Mouse (Mus musculus): ENCODE results near the gene Hist1h2ba.
A peak's percentile ranks its signal among the peaks of the same experiment; 100 is the strongest.

The Hist1h2ba gene

DNA sequence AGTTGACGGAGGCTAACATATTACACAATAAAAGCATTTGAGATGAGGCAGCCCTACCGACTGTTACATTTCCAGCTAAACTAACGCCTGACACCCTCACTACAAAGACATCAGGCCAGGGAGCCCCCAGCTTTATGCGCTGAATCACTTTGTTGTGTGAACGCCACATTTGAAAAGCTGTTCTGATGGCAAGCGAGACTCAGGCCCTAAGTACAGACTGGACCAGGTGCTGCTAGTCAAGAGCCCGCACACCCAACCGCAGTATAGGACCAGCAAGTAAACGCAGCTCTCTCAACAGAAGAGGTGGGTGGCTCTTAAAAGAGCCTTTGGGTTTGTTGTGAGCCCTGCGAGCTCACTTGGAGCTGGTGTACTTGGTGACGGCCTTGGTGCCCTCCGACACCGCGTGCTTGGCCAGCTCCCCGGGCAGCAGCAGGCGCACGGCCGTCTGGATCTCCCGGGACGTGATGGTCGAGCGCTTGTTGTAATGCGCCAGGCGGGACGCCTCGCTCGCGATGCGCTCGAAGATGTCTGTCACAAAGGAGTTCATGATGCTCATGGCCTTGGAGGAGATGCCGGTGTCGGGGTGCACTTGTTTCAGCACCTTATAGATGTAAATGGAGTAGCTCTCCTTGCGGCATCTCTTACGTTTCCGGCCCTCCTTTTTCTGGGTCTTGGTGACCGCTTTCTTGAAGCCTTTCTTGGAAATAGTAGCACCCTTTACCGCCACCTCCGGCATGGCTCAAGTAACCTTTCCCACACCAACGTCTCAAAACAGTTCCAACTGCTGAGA is at the start of gene Hist1h2ba:
TSS of gene Hist1h2ba (minus strand) at position 736 of the 790 bp plus-strand sequence.
- DNase-seq (ENCODE audit: low spot score in 2 of 2), result no peak

- DNase-seq (ENCODE audit: low spot score in 2 of 2), result no peak
Measured at GRCm38 (mm10) chr13:23972271-23972670, 38.3 kb upstream of the Hist1h2ba start.

DNA sequence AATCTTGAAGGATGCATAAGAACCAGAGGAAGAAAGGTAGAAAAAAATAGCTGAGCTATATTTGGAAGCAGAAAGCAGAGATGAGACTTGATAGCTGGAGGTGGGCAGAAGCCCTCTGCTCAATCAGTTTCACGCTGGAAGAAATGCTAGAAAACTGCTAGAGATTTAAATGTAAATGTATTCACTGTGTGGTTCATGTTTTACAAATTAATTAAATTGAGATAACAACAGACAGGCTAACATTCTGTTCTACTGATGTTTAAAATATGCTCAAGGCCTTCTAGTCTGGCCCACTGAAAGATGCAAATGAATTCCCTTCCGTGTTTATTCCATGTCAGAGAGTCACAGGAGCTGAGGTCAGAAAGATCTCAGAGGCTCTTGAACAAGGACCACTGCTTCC is 37.9 kb upstream of the Hist1h2ba start:
- DNase-seq (ENCODE audit: low spot score in 2 of 2), result no peak

GRCm38 (mm10) chr13:23964909-23965308 is 31.0 kb upstream of the Hist1h2ba start:
- DNase-seq (ENCODE audit: low spot score in 2 of 2), result no peak

GRCm38 (mm10) chr13:23959776-23960175 is 25.8 kb upstream of the Hist1h2ba start:
- no peak for DNase-seq (ENCODE audit: low spot score in 2 of 2)

DNA sequence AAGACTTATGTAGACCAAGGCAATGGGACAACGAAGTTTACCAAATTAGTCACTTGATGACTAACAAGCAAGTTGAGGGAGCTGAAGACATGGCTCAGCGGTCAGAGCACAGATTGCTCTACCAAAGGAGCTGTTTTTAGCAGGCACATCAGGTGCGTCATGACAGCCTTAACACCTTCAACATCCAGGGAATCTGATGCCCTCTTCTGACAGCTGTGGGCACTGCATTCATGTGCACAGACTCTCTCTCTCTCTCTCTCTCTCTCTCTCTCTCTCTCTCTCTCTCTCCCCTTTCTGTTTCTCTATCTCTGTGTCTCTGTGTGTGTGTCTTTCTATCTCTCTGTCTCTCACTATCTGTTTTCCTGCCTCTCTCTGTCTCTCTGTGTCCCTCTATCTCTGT is 17.0 kb upstream of the Hist1h2ba start:
- peak; percentile 16 to 18 for DNase-seq (ENCODE audit: low spot score in 2 of 2)

DNA sequence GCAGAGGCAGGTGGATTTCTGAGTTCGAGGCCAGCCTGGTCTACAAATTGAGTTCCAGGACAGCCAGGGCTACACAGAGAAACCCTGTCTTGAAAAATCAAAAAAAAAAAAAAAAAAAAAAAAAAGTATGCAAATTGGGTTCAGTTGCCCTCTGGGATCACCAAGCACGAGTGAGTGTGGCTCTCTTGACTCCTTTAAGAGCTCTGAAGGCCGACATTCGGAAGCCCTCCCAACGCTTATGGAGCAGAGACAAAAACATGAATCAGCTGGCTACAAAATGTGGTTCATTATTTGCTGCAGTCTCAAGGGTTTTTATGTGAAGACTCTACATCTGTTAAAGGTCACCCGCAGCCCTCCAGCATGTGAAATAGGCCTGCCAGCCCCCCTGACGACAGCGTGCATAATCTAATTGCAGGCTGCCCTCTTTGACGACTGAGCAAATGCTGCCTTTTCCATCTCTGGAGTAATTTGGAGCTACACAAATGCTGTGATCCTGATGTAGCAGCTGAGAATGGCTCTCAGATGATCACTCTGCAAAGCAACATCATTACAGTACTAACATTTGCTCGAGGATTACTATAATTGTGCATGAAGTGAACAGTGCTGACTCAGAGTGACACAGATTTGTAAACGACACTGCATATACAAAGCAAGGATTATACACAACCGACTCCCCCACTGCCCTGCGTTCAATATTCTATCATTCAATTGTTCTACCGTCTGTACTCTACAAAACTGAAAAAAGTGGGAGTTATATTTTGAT is 15.7 kb upstream of the Hist1h2ba start:
- DNase-seq (ENCODE audit: low spot score in 2 of 2), result no peak

DNA sequence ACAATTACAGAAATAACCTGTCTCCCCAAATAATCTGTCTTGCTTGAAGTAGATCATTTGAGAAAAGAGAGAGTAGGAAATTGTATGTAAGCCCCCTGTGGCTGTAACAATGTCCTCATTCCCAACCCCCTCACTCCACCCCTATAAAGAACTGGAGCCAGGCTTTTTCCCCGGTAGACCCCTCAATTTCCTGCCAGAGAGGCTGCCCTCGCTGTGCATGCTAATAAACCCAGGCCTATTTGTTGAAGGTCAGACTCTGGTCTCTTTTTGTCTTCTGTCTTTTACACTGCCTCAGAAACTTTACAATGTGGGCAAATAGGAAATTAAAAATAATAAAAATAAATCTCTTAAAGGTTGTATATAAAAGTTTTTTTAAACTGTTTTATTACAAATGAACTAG is 12.3 kb upstream of the Hist1h2ba start:
- DNase-seq (ENCODE audit: low spot score in 2 of 2), result no peak

GRCm38 (mm10) chr13:23942861-23943260 is 8.9 kb upstream of the Hist1h2ba start:
- DNase-seq (ENCODE audit: low spot score in 2 of 2), result no peak

DNA sequence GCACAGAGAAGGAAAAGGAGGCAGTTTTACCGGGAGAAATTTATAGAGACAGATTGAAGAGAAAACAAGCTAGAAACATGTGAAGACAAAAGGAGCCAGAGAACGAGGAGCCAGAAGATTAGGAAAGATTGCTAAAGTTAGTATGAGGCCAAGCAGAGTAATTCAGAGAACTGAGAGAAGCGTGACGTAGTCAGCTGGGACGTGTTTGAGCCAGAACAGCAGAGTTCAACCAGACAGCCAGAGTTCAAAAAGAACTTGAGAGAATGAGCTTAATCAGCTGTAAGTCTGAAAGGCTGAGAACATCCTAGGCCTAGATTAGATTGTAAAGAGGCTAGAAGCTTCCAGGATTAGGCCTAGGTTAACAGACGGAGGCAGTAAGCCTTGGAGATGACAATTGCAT is 6.3 kb upstream of the Hist1h2ba start:
- no peak for DNase-seq (ENCODE audit: low spot score in 2 of 2)

GRCm38 (mm10) chr13:23938699-23939098 is 4.7 kb upstream of the Hist1h2ba start:
- no peak for DNase-seq (ENCODE audit: low spot score in 2 of 2)

- DNase-seq (ENCODE audit: low spot score in 2 of 2), result no peak
Measured at GRCm38 (mm10) chr13:23934211-23934520, 210 bp upstream of the Hist1h2ba start, which contains the start of gene Hist1h2aa. Hist1h2aa (plus strand) TSS chr13:23934462.

- no peak for DNase-seq (ENCODE audit: low spot score in 2 of 2)
Measured at GRCm38 (mm10) chr13:23930904-23931303, 3.1 kb downstream of the Hist1h2ba start.

DNA sequence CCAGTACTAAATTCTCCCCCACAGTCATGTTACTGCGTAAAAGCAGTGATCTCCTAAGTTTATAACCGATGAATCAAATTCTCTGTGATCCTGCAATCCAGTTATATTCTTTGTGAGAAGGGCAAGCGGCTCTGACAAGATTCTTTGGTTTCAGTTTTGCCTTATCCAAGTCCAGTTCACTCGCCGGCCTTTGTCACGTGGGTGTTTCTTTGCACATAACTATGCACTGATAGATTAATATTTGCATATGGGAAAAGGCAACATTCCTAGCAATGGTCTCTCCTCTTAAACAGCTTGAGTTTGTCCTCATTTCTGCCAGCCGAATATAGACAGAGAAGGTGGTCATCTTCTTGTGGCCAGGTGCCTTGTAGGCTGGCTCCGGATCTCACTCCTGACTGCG is 3.5 kb downstream of the Hist1h2ba start:
- no peak for DNase-seq (ENCODE audit: low spot score in 2 of 2)

GRCm38 (mm10) chr13:23928637-23929036 is 5.3 kb downstream of the Hist1h2ba start:
- DNase-seq (ENCODE audit: low spot score in 2 of 2), result no peak

GRCm38 (mm10) chr13:23925792-23926191 is 8.2 kb downstream of the Hist1h2ba start:
- DNase-seq (ENCODE audit: low spot score in 2 of 2), result no peak

- DNase-seq (ENCODE audit: low spot score in 2 of 2), result no peak
Measured at GRCm38 (mm10) chr13:23917674-23918073, 16.3 kb downstream of the Hist1h2ba start.

DNA sequence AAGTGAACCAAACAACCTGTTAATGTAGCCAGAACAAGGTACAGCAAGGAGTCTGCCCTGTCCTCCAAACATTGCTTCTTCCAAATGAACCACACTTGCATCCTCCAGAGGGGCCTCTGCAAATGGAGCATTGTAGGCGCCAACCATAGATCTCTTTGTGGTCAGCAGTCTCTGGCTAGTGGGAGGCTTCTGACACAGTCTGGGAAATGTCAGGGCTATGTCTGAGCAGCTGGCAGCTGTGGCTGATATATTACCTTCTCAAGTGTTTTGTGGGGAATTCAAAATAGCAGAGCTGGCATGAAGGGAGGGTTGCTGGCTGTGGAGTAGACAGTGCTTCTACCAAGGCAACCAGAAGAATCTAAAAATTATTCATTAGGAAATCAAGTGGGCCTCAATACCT is 17.8 kb downstream of the Hist1h2ba start:
- DNase-seq (ENCODE audit: low spot score in 2 of 2), result no peak

- DNase-seq (ENCODE audit: low spot score in 2 of 2), result no peak
Measured at GRCm38 (mm10) chr13:23914376-23915167, 19.4 kb downstream of the Hist1h2ba start, which contains the start of gene Slc17a4. Slc17a4 (minus strand) TSS chr13:23915009.

GRCm38 (mm10) chr13:23913791-23914306 is 20.1 kb downstream of the Hist1h2ba start:
- peak; percentile 67 to 74 for DNase-seq (ENCODE audit: low spot score in 2 of 2)

DNA sequence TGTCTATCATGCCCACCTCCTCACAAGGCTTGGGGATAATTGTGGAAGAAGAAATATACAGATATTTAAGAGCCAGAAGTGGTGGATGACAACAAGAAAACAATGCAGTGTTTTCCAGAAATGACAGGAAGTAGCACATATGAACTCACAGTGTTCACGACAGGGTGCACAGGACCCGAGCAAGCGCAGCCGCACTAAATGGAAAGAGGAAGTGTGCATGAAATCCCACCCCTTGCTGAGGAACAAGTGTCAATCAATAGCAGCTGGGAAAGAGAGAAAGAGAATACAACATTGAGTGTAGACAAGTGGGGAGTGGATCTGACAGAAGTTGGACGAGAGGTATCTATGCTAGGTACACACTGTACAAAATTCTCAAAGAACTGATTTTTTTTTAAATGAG is 22.6 kb downstream of the Hist1h2ba start:
- DNase-seq (ENCODE audit: low spot score in 2 of 2), result peak; percentile 76 to 78

- no peak for DNase-seq (ENCODE audit: low spot score in 2 of 2)
Measured at GRCm38 (mm10) chr13:23910121-23910520, 23.8 kb downstream of the Hist1h2ba start.
